Mouse (Mus musculus) liver, embryonic 14.5 days (tissue): ENCODE measurements at regions not wholly inside any gene's neighbourhood (a gene's known extent, or its start where the extent isn't known, plus 50 kb on each side); places are given as distances from the start of the nearest gene placed in this dataset.

Experiments
- ATAC-seq: fragments of 200-750 bp; cut with Nextera tagmentation; 2 replicates; pipeline ENCODE4 v1.8.0; 2017; ENCODE audit warnings: moderate number of reproducible peaks, mild to moderate bottlenecking, moderate library complexity; ENCODE audit not compliant: insufficient read depth
- DNase-seq, 3 experiments: peaks; one replicate each; pipeline ENCODE4 v3.0.0-alpha.2; 2012 to 2013; ENCODE audit warnings: low read depth in 3 of 3, low spot score in 3 of 3
- H3K27ac ChIP-seq: fragments of 300-500 bp; sonication (generic); 2 replicates; pipeline ENCODE4 v1.5.1; 2014; ENCODE audit warnings: moderate library complexity, mild to moderate bottlenecking, control low read depth, inconsistent platforms
- H3K27me3 ChIP-seq: fragments of 300-500 bp; sonication (generic); 2 replicates; pipeline ENCODE4 v1.6.1; 2014; ENCODE audit warnings: mild to moderate bottlenecking, low read length, moderate library complexity; ENCODE audit not compliant: control insufficient read depth, insufficient read depth
- H3K36me3 ChIP-seq: fragments of 300-500 bp; sonication (generic); replicated peaks from 2 replicates; pipeline ENCODE4 v1.6.1; 2014; ENCODE audit warnings: low read depth; ENCODE audit not compliant: control insufficient read depth, insufficient read depth
- H3K4me1 ChIP-seq, 2 experiments: fragments of 200-500 bp in 1 of 2; fragments of 300-500 bp in 1 of 2; sonication (generic) in 1 of 2; replicated peaks; 2 replicates each; pipeline ENCODE4 v1.6.1; 2012 to 2014; ENCODE audit warnings: antibody characterized with exemption in 1 of 2, inconsistent platforms in 1 of 2, low read length in 1 of 2; ENCODE audit not compliant: control insufficient read depth in 2 of 2, insufficient read depth in 2 of 2
- H3K4me2 ChIP-seq: fragments of 300-500 bp; sonication (generic); 2 replicates; pipeline ENCODE4 v1.6.1; 2014; ENCODE audit warnings: low read depth, mild to moderate bottlenecking, control low read depth, moderate library complexity
- H3K4me3 ChIP-seq, 2 experiments: fragments of 200-500 bp in 1 of 2; fragments of 300-500 bp in 1 of 2; sonication (generic) in 1 of 2; 2 replicates each; pipeline ENCODE4 v1.5.1; 2012 to 2014; ENCODE audit warnings: low read depth in 2 of 2, low read length in 2 of 2, mild to moderate bottlenecking in 2 of 2, control low read depth in 1 of 2, inconsistent platforms in 1 of 2, moderate library complexity in 1 of 2; ENCODE audit not compliant: insufficient read depth in 1 of 2
- H3K9ac ChIP-seq: fragments of 300-500 bp; sonication (generic); replicated peaks from 2 replicates; pipeline ENCODE4 v1.6.1; 2014; ENCODE audit warnings: mild to moderate bottlenecking, control low read depth, moderate library complexity
- H3K9me3 ChIP-seq: fragments of 300-500 bp; sonication (generic); 2 replicates; pipeline ENCODE4 v1.6.1; 2016; ENCODE audit warnings: low read length, mixed read lengths; ENCODE audit not compliant: control insufficient read depth
- CTCF ChIP-seq: IDR thresholded peaks from 2 replicates; pipeline ENCODE4 v1.5.1; 2016; ENCODE audit warnings: antibody characterized with exemption, low read depth, control low read depth
- EP300 ChIP-seq: IDR thresholded peaks from 2 replicates; pipeline ENCODE4 v1.6.1; 2016; ENCODE audit warnings: antibody characterized with exemption, low read depth
- WGBS: fragments of 180-500 bp; shearing (Covaris S2); extraction: QIAGEN DNeasy Blood & Tissue Kit; methylation state at CpG from one replicate; pipeline ENCODE4 v1.1.7; 2014; ENCODE audit not compliant: insufficient replicate concordance; 5-methylcytosine and 5-hydroxymethylcytosine counted together

GRCm38 (mm10) chr6:53154621-53155020 is 86.2 kb upstream of the Jazf1 start:
- H3K36me3 ChIP-seq = no peaks in the 10 kb centered on the region
- no peak overlapping the region for H3K27ac ChIP-seq

DNA sequence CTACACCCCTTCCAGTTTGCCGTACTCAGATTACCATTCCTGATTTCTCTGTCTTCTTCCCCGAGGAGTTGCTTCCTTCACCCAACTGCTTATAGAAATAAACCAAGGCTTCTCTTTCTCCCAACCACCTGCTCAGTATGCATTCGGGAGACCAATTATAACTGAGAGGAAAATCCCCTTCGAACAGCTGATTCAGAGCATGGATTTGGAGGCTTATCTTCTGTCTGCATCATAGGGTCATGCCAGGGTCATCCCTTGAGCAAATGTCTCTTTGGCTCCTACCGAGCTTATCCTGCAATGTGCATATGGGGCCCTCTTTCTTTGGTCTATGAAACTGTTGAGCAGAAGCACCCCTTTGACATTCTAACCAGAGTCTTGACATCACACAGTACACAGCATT is 79.0 kb upstream of the Jazf1 start:
- no peaks in the 10 kb centered on the region for H3K36me3 ChIP-seq
- DNase-seq (no peak), ATAC-seq (no peak)
- no peaks in the 10 kb centered on the region for H3K9me3 ChIP-seq
- no peaks in the 10 kb centered on the region for H3K27me3 ChIP-seq
- H3K4me3 ChIP-seq = no peak overlapping the region
- WGBS = 51% methylated on average over 5 of the region's 5 CpGs
- no peak overlapping the region for H3K9ac ChIP-seq
- H3K4me2 ChIP-seq = no peak overlapping the region
- TF ChIP-seq CTCF (no peak), EP300 (no peak)
- H3K27ac ChIP-seq = no peak overlapping the region
- H3K4me1 ChIP-seq = no peaks in the 10 kb centered on the region

More at GRCm38 (mm10) chr6:53154621-53155020, 86.2 kb upstream of the Jazf1 start:
- TF ChIP-seq EP300 (no peak), CTCF (no peak)
- H3K4me1 ChIP-seq = peaks cover 0 to 2% of the 10 kb centered on the region in 2 experiments; a peak in 1 of 4 replicates
- DNase-seq = no peak
- 46% methylated on average over 4 of the region's 4 CpGs for WGBS
- no peaks in the 10 kb centered on the region for H3K9me3 ChIP-seq
- no peak for ATAC-seq
- no peak overlapping the region for H3K4me2 ChIP-seq
- H3K4me3 ChIP-seq = no peak overlapping the region
- no peaks in the 10 kb centered on the region for H3K27me3 ChIP-seq
- H3K9ac ChIP-seq = no peak overlapping the region

- no peak for TF ChIP-seq EP300
- TF ChIP-seq CTCF = peak; percentile 59
- H3K9ac ChIP-seq = no peak overlapping the region
- ATAC-seq (no peak), DNase-seq (no peak)
- no peaks in the 10 kb centered on the region for H3K9me3 ChIP-seq
- no peaks in the 10 kb centered on the region for H3K27me3 ChIP-seq
- H3K4me3 ChIP-seq = no peak overlapping the region
- 16% methylated on average over 4 of the region's 4 CpGs for WGBS
- H3K4me2 ChIP-seq = no peak overlapping the region
- no peak overlapping the region for H3K27ac ChIP-seq
- H3K36me3 ChIP-seq = no peaks in the 10 kb centered on the region
- H3K4me1 ChIP-seq = no peaks in the 10 kb centered on the region
These were observed 75.6 kb upstream of the Jazf1 start for GRCm38 (mm10) chr6:53143846-53144584.

- Histone ChIP-seq H3K4me3 (no peak overlapping the region), H3K4me2 (no peak overlapping the region), H3K9ac (no peak overlapping the region), H3K9me3 (no peaks in the 10 kb centered on the region), H3K4me1 (no peaks in the 10 kb centered on the region), H3K27me3 (no peaks in the 10 kb centered on the region), H3K27ac (no peak overlapping the region), H3K36me3 (no peaks in the 10 kb centered on the region)
- ATAC-seq = no peak
- no peak for DNase-seq
- WGBS = 36% methylated on average over 2 of the region's 2 CpGs
- no peak for TF ChIP-seq EP300
- no peak for TF ChIP-seq CTCF
These were observed 66.0 kb upstream of the Jazf1 start for GRCm38 (mm10) chr6:53134410-53134809.

- no peak overlapping the region for H3K9ac ChIP-seq
- H3K9me3 ChIP-seq = no peaks in the 10 kb centered on the region
- H3K4me1 ChIP-seq = no peaks in the 10 kb centered on the region
- no peaks in the 10 kb centered on the region for H3K27me3 ChIP-seq
- ATAC-seq (no peak), DNase-seq (no peak)
- no peaks in the 10 kb centered on the region for H3K36me3 ChIP-seq
- TF ChIP-seq EP300 = no peak
- no peak for TF ChIP-seq CTCF
- WGBS = 10% methylated on average over 2 of the region's 2 CpGs
- H3K4me3 ChIP-seq = no peak overlapping the region
- H3K27ac ChIP-seq = no peak overlapping the region
- no peak overlapping the region for H3K4me2 ChIP-seq
These were observed 62.4 kb upstream of the Jazf1 start for GRCm38 (mm10) chr6:53130717-53131330.
